Mouse (Mus musculus) liver, adult (tissue): ENCODE data around the gene Qprt.

Source experiments
- GATA4 ChIP-seq: IDR thresholded peaks from 2 replicates; pipeline ENCODE4 v1.6.1; 2014; ENCODE audit warnings: mild to moderate bottlenecking, low read length; ENCODE audit not compliant: insufficient replicate concordance

The Qprt gene

GRCm38 (mm10) chr7:127139562-127139961, 17.5 kb upstream of the Qprt start:
- no peak for TF ChIP-seq GATA4

- TF ChIP-seq GATA4, result no peak
Observed at GRCm38 (mm10) chr7:127139100-127139499, 17.1 kb upstream of the Qprt start.

- TF ChIP-seq GATA4, result no peak
Observed at GRCm38 (mm10) chr7:127137262-127138017, 15.4 kb upstream of the Qprt start, which contains the start of gene Spn. Gene Spn (minus strand): TSS chr7:127137823.

GRCm38 (mm10) chr7:127136181-127137071, 14.4 kb upstream of the Qprt start:
- no peak for TF ChIP-seq GATA4

- TF ChIP-seq GATA4, result no peak
Observed at GRCm38 (mm10) chr7:127134821-127135447, 12.9 kb upstream of the Qprt start.

- TF ChIP-seq GATA4, result no peak
Observed at GRCm38 (mm10) chr7:127133125-127133524, 11.1 kb upstream of the Qprt start.

- TF ChIP-seq GATA4, result no peak
Observed at GRCm38 (mm10) chr7:127129638-127130037, 7.6 kb upstream of the Qprt start.

- TF ChIP-seq GATA4, result no peak
Observed at GRCm38 (mm10) chr7:127121061-127121910, 740 bp downstream of the Qprt start.

- no peak for TF ChIP-seq GATA4
Observed at GRCm38 (mm10) chr7:127118671-127119445, 3.2 kb downstream of the Qprt start.

GRCm38 (mm10) chr7:127117948-127118347, 4.1 kb downstream of the Qprt start:
- no peak for TF ChIP-seq GATA4

- TF ChIP-seq GATA4, result no peak
Observed at GRCm38 (mm10) chr7:127116331-127116935, 5.6 kb downstream of the Qprt start.

GRCm38 (mm10) chr7:127114920-127115319, 7.1 kb downstream of the Qprt start:
- no peak for TF ChIP-seq GATA4

GRCm38 (mm10) chr7:127113614-127114259, 8.3 kb downstream of the Qprt start:
- TF ChIP-seq GATA4, result no peak
